Mouse (Mus musculus) left cerebral cortex, postnatal 14 days (tissue): Measurements from ENCODE around the gene Olfr1140. TPM values are rescaled to one million over a fixed set of nuclear protein-coding genes. Genes with fewer than 3 reads are reported as not detected.

ENCODE experiments used
- DNase-seq, 2 experiments: peaks; one replicate each; pipeline ENCODE4 v3.0.0; 2021 to 2022; ENCODE audit warnings: low spot score in 2 of 2, mixed read lengths in 1 of 2
- intact Hi-C: fragments of 180-260 bp; cut with DNase I; formaldehyde crosslinking; loops from one replicate; pipeline ENCODE4 v1.15.1; 2025
- long read RNA-seq, 2 experiments: library from polyadenylated mRNA; stranded (forward); transcript quantifications; one replicate each; pipeline ENCODE4 v2.0.0; 2021
- total RNA-seq, 2 experiments: library from RNA; stranded (reverse); gene quantifications; 2 replicates each; pipeline ENCODE4 v1.2.3; 2021

Olfr1140 gene
- total RNA-seq, result not detected
- long read RNA-seq, experiment 1, result 0 reads
- long read RNA-seq, experiment 2, result 0 reads

DNA sequence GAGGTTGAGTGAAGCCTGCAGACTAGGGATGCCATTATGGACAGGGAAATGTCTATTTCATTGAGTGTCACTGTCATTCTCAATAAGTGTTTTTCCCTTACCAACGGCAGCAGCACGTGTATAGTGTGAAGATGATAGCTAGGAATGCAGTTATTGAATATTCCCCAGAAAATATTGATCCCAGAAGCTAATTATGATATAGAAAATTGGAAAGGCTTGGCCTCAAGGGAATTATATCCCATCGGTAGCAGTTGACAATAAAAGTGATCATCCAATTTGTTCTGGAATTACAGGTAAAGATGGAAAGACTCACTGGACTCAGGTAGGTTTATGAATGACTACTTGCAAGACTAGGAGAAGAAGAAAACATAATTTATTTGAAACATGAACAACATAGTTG is at the start of gene Olfr1140:
Olfr1140 (plus strand) TSS at position 301 of the 400 bp plus-strand sequence.
- DNase-seq, result no peak
- intact Hi-C loops, result no loop called here

- intact Hi-C loops, result no loop called here
- no peak for DNase-seq
Measured at GRCm38 (mm10) chr2:87693847-87694246, 49.7 kb upstream of the Olfr1140 start, which contains the start of gene Olfr1136. Gene Olfr1136 (minus strand): TSS chr2:87693947.

DNA sequence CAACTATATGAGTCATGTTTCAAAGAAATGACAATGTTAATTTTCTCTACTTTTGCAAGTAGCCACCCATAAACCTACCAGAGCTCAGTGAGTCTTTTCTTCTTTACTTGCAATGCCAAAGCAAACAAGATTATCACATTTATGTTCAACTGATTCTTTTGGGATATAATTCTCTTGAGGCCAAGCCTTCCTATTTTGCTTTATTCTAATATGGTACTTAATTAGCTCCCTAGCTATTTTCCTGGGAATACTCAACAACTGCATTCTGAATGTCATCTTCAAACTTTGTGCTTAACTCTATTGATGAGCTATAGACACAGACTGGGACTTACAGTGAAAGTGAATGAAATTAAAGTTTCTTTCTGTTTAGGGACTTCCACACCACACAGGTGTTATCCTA is 30.5 kb upstream of the Olfr1140 start, which contains the start of gene Olfr1137:
Olfr1137 (minus strand) TSS at position 101 of the 400 bp plus-strand sequence.
- DNase-seq, result no peak
- intact Hi-C loops, result no loop called here

GRCm38 (mm10) chr2:87739878-87740277 is 3.7 kb upstream of the Olfr1140 start, which contains the start of gene Olfr1138:
Gene Olfr1138 (minus strand): TSS chr2:87739978.
- no peak for DNase-seq
- intact Hi-C loops, result no loop called here

GRCm38 (mm10) chr2:87753891-87754290 is 10.3 kb downstream of the Olfr1140 start, which contains the start of gene Olfr1141:
Gene Olfr1141 (minus strand): TSS chr2:87753991.
- intact Hi-C loops, result no loop called here
- DNase-seq, result no peak

DNA sequence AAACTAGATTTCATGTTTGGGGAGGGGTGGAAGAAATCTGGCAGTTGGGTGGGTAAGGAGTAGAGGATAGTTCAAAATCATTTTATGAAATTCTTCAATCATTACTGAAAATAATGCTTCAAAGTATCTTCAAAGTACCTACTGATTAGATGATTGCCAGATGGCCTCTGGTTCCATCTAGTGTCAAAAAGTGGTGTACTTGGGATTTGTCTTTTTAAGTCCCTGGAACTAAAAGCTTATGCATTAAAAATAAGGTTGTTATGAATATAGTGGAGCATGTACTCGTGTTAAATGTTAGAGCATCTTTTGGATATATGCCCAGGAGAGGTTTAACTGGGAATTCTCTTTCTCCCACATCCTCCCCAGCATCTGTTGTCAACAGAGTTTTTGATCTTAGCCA is 32.6 kb downstream of the Olfr1140 start:
- peak in 1 of 2 experiments; percentile 1 for DNase-seq
- intact Hi-C loops, result no loop called here

- intact Hi-C loops, result no loop called here
- no peak for DNase-seq
Measured at GRCm38 (mm10) chr2:87779183-87779582, 35.6 kb downstream of the Olfr1140 start, which contains the start of gene Olfr152. Gene Olfr152 (plus strand): TSS chr2:87779483.

Other genes starting within 250 kb of the Olfr1140 start
- gene Pramel7, start 246.7 kb upstream of the Olfr1140 start, total RNA-seq, result not detected
- gene Pramel6, start 237.2 kb upstream of the Olfr1140 start, total RNA-seq, result not detected
- not detected for gene Olfr153, start 212.0 kb upstream of the Olfr1140 start, total RNA-seq
- not detected for gene Olfr1128, start 198.2 kb upstream of the Olfr1140 start, total RNA-seq
- not detected for gene Olfr1129, start 169.8 kb upstream of the Olfr1140 start, total RNA-seq
- gene Olfr1130, start 137.5 kb upstream of the Olfr1140 start, total RNA-seq, result not detected
- gene Olfr1131, start 116.6 kb upstream of the Olfr1140 start, total RNA-seq, result not detected
- gene Olfr1132, start 106.2 kb upstream of the Olfr1140 start, total RNA-seq, result not detected
- not detected for gene Olfr1133, start 96.4 kb upstream of the Olfr1140 start, total RNA-seq
- not detected for gene Olfr1134, start 85.3 kb upstream of the Olfr1140 start, total RNA-seq
- not detected for gene Olfr1135, start 70.1 kb upstream of the Olfr1140 start, total RNA-seq
- gene Olfr1136, start 49.8 kb upstream of the Olfr1140 start, total RNA-seq, result not detected
- not detected for gene Olfr1137, start 30.6 kb upstream of the Olfr1140 start, total RNA-seq
- gene Olfr1138, start 3.8 kb upstream of the Olfr1140 start, total RNA-seq, result not detected
- gene Olfr1141, start 10.2 kb downstream of the Olfr1140 start, total RNA-seq, result not detected
- gene Olfr152, start 35.7 kb downstream of the Olfr1140 start, total RNA-seq, result not detected
- gene Olfr1143, start 56.8 kb downstream of the Olfr1140 start, total RNA-seq, result not detected
- gene Olfr1145, start 66.1 kb downstream of the Olfr1140 start, total RNA-seq, result not detected
- gene Olfr1148, start 86.8 kb downstream of the Olfr1140 start, total RNA-seq, result not detected
- not detected for gene Olfr1150-ps1, start 100.2 kb downstream of the Olfr1140 start, total RNA-seq
- not detected for gene Olfr1151, start 112.1 kb downstream of the Olfr1140 start, total RNA-seq
- gene Olfr1152, start 122.7 kb downstream of the Olfr1140 start, total RNA-seq, result not detected
- not detected for gene Olfr1153, start 151.2 kb downstream of the Olfr1140 start, total RNA-seq
- not detected for gene Olfr1154, start 161.4 kb downstream of the Olfr1140 start, total RNA-seq
- not detected for gene Olfr1155, start 201.4 kb downstream of the Olfr1140 start, total RNA-seq
- not detected for gene Olfr1156, start 209.3 kb downstream of the Olfr1140 start, total RNA-seq
- gene Olfr1157, start 224.5 kb downstream of the Olfr1140 start, total RNA-seq, result not detected
- not detected for gene Olfr74, start 230.9 kb downstream of the Olfr1140 start, total RNA-seq
- gene Olfr1158, start 246.4 kb downstream of the Olfr1140 start, total RNA-seq, result not detected